Mouse (Mus musculus) heart, embryonic 10.5 days (tissue): ENCODE measurements at regions not wholly inside any gene's neighbourhood (a gene's known extent, or its start where the extent isn't known, plus 50 kb on each side); places are given as distances from the start of the nearest gene placed in this dataset.
"Not testable (repeated sequence)": the region's sequence is repeated elsewhere in the genome, so short reads cannot be mapped to it uniquely, and the experiment has no call there.

Experiments
- DNase-seq: peaks from one replicate; pipeline ENCODE4 v3.0.0-alpha.2; 2017; ENCODE audit warnings: low spot score
- H3K27ac ChIP-seq: fragments of 300-500 bp; sonication (generic); 2 replicates; pipeline ENCODE4 v1.5.1; 2016; ENCODE audit warnings: mild to moderate bottlenecking
- H3K27me3 ChIP-seq: fragments of 300-500 bp; sonication (generic); 2 replicates; pipeline ENCODE4 v1.6.1; 2016; ENCODE audit warnings: mild to moderate bottlenecking; ENCODE audit not compliant: poor library complexity, insufficient read depth, severe bottlenecking
- H3K36me3 ChIP-seq: fragments of 300-500 bp; sonication (generic); 2 replicates; pipeline ENCODE4 v1.6.1; 2016; ENCODE audit warnings: mild to moderate bottlenecking, moderate library complexity
- H3K4me1 ChIP-seq: fragments of 300-500 bp; sonication (generic); 2 replicates; pipeline ENCODE4 v1.6.1; 2016; ENCODE audit warnings: mild to moderate bottlenecking
- H3K4me3 ChIP-seq: fragments of 300-500 bp; sonication (generic); 2 replicates; pipeline ENCODE4 v1.5.1; 2016; ENCODE audit warnings: mild to moderate bottlenecking, moderate library complexity
- H3K9me3 ChIP-seq: fragments of 300-500 bp; sonication (generic); 2 replicates; pipeline ENCODE4 v1.6.1; 2016; ENCODE audit warnings: mild to moderate bottlenecking, moderate library complexity
- whole genome bisulfite sequencing: fragments of 180-500 bp; shearing (Covaris S2); methylation state at CpG from one replicate; pipeline ENCODE4 v1.1.7; 2016; 5-methylcytosine and 5-hydroxymethylcytosine counted together

- peak overlapping the region; percentile 48 for H3K4me3 ChIP-seq
- 4% methylated on average over 36 of the region's 40 CpGs for WGBS
- H3K36me3 ChIP-seq, H3K27me3 ChIP-seq, H3K4me1 ChIP-seq, H3K9me3 ChIP-seq, H3K27ac ChIP-seq: not testable (repeated sequence)
- DNase-seq = peak; percentile 39
Measured at GRCm38 (mm10) chr12:22745556-22745955, 1034.5 kb downstream of the Gm10330 start.

GRCm38 (mm10) chr12:22745067-22745466, 1035.0 kb downstream of the Gm10330 start:
- not testable (repeated sequence) for H3K36me3 ChIP-seq, H3K27me3 ChIP-seq, H3K27ac ChIP-seq, H3K9me3 ChIP-seq, H3K4me1 ChIP-seq
- WGBS = 3% methylated on average over 39 of the region's 43 CpGs
- peak; percentile 20 for DNase-seq
- H3K4me3 ChIP-seq = peak overlapping the region; percentile 48
